Mouse (Mus musculus) CH12.LX (cell line): ENCODE results near the gene BC030867.

Source experiments
- CTCF ChIP-seq, 2 experiments: IDR thresholded peaks in 1 of 2; conservative IDR thresholded peaks in 1 of 2; 2 replicates each; pipeline ENCODE4 v1.5.1; 2011 to 2012; ENCODE audit warnings: low read depth in 2 of 2, low read length in 2 of 2, improper control_type of control experiment in 1 of 2, inconsistent platforms in 1 of 2, mild to moderate bottlenecking in 1 of 2, moderate library complexity in 1 of 2
- GABPA ChIP-seq: IDR thresholded peaks from 2 replicates; pipeline ENCODE4 v1.6.1; 2012; ENCODE audit warnings: low read depth, low read length, improper control_type of control experiment, inconsistent platforms; ENCODE audit not compliant: insufficient replicate concordance
- JUND ChIP-seq: conservative IDR thresholded peaks from 2 replicates; pipeline ENCODE4 v1.6.1; 2011; ENCODE audit warnings: low read depth, low read length, improper control_type of control experiment
- MXI1 ChIP-seq: IDR thresholded peaks from 2 replicates; pipeline ENCODE4 v1.6.1; 2011; ENCODE audit warnings: mild to moderate bottlenecking, low read depth, low read length, improper control_type of control experiment
- MYC ChIP-seq: IDR thresholded peaks from 2 replicates; pipeline ENCODE4 v1.6.1; 2011; ENCODE audit warnings: low read depth, mild to moderate bottlenecking, improper control_type of control experiment, low read length
- POLR2A ChIP-seq: IDR thresholded peaks from 2 replicates; pipeline ENCODE4 v1.6.1; 2011; ENCODE audit warnings: low read depth, mild to moderate bottlenecking, improper control_type of control experiment, low read length
- TBP ChIP-seq: conservative IDR thresholded peaks from 2 replicates; pipeline ENCODE4 v1.6.1; 2011; ENCODE audit warnings: low read depth, low read length, improper control_type of control experiment
- TCF12 ChIP-seq: IDR thresholded peaks from 2 replicates; pipeline ENCODE4 v1.6.1; 2014; ENCODE audit warnings: low read depth, mild to moderate bottlenecking, inconsistent platforms, low read length, improper control_type of control experiment
- UBTF ChIP-seq: IDR thresholded peaks from 2 replicates; pipeline ENCODE4 v1.6.1; 2012; ENCODE audit warnings: low read depth, mild to moderate bottlenecking, inconsistent platforms, low read length, improper control_type of control experiment, moderate library complexity
- USF1 ChIP-seq: IDR thresholded peaks from 2 replicates; pipeline ENCODE4 v1.6.1; 2014; ENCODE audit warnings: low read depth, mild to moderate bottlenecking, inconsistent platforms, low read length, improper control_type of control experiment

DNA sequence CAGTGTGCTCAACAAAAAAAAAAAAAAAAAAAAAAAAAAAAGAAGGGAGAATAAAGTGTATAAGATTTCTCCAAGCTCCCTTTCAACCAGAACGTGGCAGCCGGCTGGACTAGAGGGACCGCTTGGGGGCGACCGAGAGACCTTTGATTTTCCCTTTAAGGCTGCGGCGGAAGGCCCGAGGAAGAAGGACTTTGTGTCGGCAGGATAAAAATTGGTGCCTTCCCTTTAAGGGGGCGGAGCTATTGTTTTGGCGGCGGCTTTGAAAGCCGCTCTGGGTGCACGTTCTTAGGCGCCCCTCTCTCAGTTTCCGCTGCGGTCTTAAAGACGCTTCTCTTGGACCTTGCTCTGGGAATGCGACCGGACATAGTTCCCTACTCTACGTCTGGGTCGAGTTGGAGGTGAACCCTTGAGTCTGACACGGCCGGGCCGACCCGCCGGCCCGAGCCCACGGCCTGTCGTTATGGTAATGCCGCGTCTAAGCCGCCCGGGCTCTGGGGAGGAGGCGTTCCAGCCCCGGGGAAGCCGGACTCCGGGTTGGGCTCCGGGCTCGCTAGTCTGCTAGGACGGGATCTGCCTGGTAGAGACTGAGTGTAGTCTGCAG is at the start of gene BC030867:
- TF ChIP-seq MXI1 (peak; percentile 99), CTCF (conservative IDR thresholded peaks at IDR 0.05 in 1 of 2, IDR thresholded peaks at IDR 0.05 in 1 of 2; ENCODE audit: low read depth in 2 of 2, low read length in 2 of 2) (peak; percentile 39 to 87; a peak in 3 of 4 replicates), TCF12 (peak; percentile 77), USF1 (no peak), TBP (peak; percentile 83; the same call in 1 of the 2 replicates), POLR2A (peak; percentile 89), JUND (no peak), MYC (peak; percentile 88), GABPA (no peak), UBTF (peak; percentile 99)
